Mouse (Mus musculus): Measurements from ENCODE around the gene Esd. TPM values are rescaled to one million over a fixed set of nuclear protein-coding genes. Genes with fewer than 3 reads are reported as not detected.

Gene Esd
- 307 and 316 TPM in 2 replicates for polyA plus RNA-seq (2016; fragmentation: Nextera tagmentation; extraction: Ambion mirVana)

GRCm38 (mm10) chr14:74732079-74732783 lies at the start of gene Esd:
TSS of gene Esd (plus strand) at chr14:74732297.
- H3K4me1 ChIP-seq: peaks cover 11% of the 10 kb centered on the region
- no peaks in the 10 kb centered on the region for H3K27me3 ChIP-seq (replicated peaks; ENCODE audit: low read depth, poor library complexity, severe bottlenecking)
- peaks cover 22% of the 10 kb centered on the region for H3K36me3 ChIP-seq (replicated peaks)
- under 1% methylated on average over 53 of the region's 53 CpGs for WGBS
- H3K9me3 ChIP-seq: no peaks in the 10 kb centered on the region
- DNase-seq (ENCODE audit: low spot score): peak; percentile 96
- H3K27ac ChIP-seq (replicated peaks): peak within 1 kb of the TSS; percentile 93
- H3K4me3 ChIP-seq: peak within 1 kb of the TSS; percentile 88

- 80% methylated on average over 5 of the region's 5 CpGs for WGBS
- no peaks in the 10 kb centered on the region for H3K4me1 ChIP-seq
- H3K4me3 ChIP-seq: no peak overlapping the region
- no peaks in the 10 kb centered on the region for H3K27me3 ChIP-seq (replicated peaks; ENCODE audit: low read depth, poor library complexity, severe bottlenecking)
- no peak for DNase-seq (ENCODE audit: low spot score)
- H3K9me3 ChIP-seq: no peaks in the 10 kb centered on the region
- H3K36me3 ChIP-seq (replicated peaks): no peaks in the 10 kb centered on the region
- no peak overlapping the region for H3K27ac ChIP-seq (replicated peaks)
Measured at GRCm38 (mm10) chr14:74684298-74684978, 47.7 kb upstream of the Esd start.

- no peak for DNase-seq (ENCODE audit: low spot score)
- H3K27ac ChIP-seq (replicated peaks): no peak overlapping the region
- no peaks in the 10 kb centered on the region for H3K9me3 ChIP-seq
- WGBS: 91% methylated on average over 2 of the region's 2 CpGs
- H3K4me1 ChIP-seq: peaks cover 4% of the 10 kb centered on the region
- H3K36me3 ChIP-seq (replicated peaks): no peaks in the 10 kb centered on the region
- H3K27me3 ChIP-seq (replicated peaks; ENCODE audit: low read depth, poor library complexity, severe bottlenecking): no peaks in the 10 kb centered on the region
- no peak overlapping the region for H3K4me3 ChIP-seq
Measured at GRCm38 (mm10) chr14:74691963-74692362, 40.1 kb upstream of the Esd start.

- H3K4me1 ChIP-seq: peaks cover 5% of the 10 kb centered on the region
- WGBS: 61% methylated on average over 4 of the region's 4 CpGs
- peak; percentile 25 for DNase-seq (ENCODE audit: low spot score)
- H3K27ac ChIP-seq (replicated peaks): no peak overlapping the region
- H3K9me3 ChIP-seq: no peaks in the 10 kb centered on the region
- no peaks in the 10 kb centered on the region for H3K36me3 ChIP-seq (replicated peaks)
- H3K27me3 ChIP-seq (replicated peaks; ENCODE audit: low read depth, poor library complexity, severe bottlenecking): no peaks in the 10 kb centered on the region
- H3K4me3 ChIP-seq: no peak overlapping the region
Measured at GRCm38 (mm10) chr14:74696766-74697165, 35.3 kb upstream of the Esd start.

- no peak overlapping the region for H3K27ac ChIP-seq (replicated peaks)
- no peaks in the 10 kb centered on the region for H3K27me3 ChIP-seq (replicated peaks; ENCODE audit: low read depth, poor library complexity, severe bottlenecking)
- peaks cover 5% of the 10 kb centered on the region for H3K4me1 ChIP-seq
- no peaks in the 10 kb centered on the region for H3K9me3 ChIP-seq
- H3K36me3 ChIP-seq (replicated peaks): no peaks in the 10 kb centered on the region
- no peak for DNase-seq (ENCODE audit: low spot score)
- H3K4me3 ChIP-seq: no peak overlapping the region
Measured at GRCm38 (mm10) chr14:74697432-74697831, 34.7 kb upstream of the Esd start.

- no peak for DNase-seq (ENCODE audit: low spot score)
- Histone ChIP-seq H3K36me3 (replicated peaks) (no peaks in the 10 kb centered on the region), H3K9me3 (no peaks in the 10 kb centered on the region), H3K27me3 (replicated peaks; ENCODE audit: low read depth, poor library complexity, severe bottlenecking) (no peaks in the 10 kb centered on the region), H3K4me3 (no peak overlapping the region), H3K4me1 (peaks cover 19% of the 10 kb centered on the region), H3K27ac (replicated peaks) (no peak overlapping the region)
- WGBS: 87% methylated on average over 3 of the region's 3 CpGs
Measured at GRCm38 (mm10) chr14:74699241-74699640, 32.9 kb upstream of the Esd start.

GRCm38 (mm10) chr14:74703930-74704329 lies 28.2 kb upstream of the Esd start:
- Histone ChIP-seq H3K4me1 (peaks cover 15% of the 10 kb centered on the region), H3K9me3 (no peaks in the 10 kb centered on the region), H3K27me3 (replicated peaks; ENCODE audit: low read depth, poor library complexity, severe bottlenecking) (no peaks in the 10 kb centered on the region), H3K4me3 (no peak overlapping the region), H3K36me3 (replicated peaks) (no peaks in the 10 kb centered on the region), H3K27ac (replicated peaks) (peak overlapping the region; percentile 75)
- peak; percentile 35 for DNase-seq (ENCODE audit: low spot score)
- WGBS: 31% methylated on average over 6 of the region's 6 CpGs

- Histone ChIP-seq H3K4me3 (no peak overlapping the region), H3K27ac (replicated peaks) (no peak overlapping the region), H3K9me3 (no peaks in the 10 kb centered on the region), H3K36me3 (replicated peaks) (no peaks in the 10 kb centered on the region), H3K4me1 (peaks cover 2% of the 10 kb centered on the region), H3K27me3 (replicated peaks; ENCODE audit: low read depth, poor library complexity, severe bottlenecking) (no peaks in the 10 kb centered on the region)
- 26% methylated on average over 3 of the region's 3 CpGs for WGBS
- peak; percentile 26 for DNase-seq (ENCODE audit: low spot score)
Measured at GRCm38 (mm10) chr14:74709054-74709453, 23.0 kb upstream of the Esd start.

GRCm38 (mm10) chr14:74723541-74723940 lies 8.6 kb upstream of the Esd start:
- H3K9me3 ChIP-seq: no peaks in the 10 kb centered on the region
- 79% methylated on average over 3 of the region's 3 CpGs for WGBS
- H3K36me3 ChIP-seq (replicated peaks): no peaks in the 10 kb centered on the region

GRCm38 (mm10) chr14:74731221-74732078 lies 647 bp upstream of the Esd start:
- 30% methylated on average over 9 of the region's 9 CpGs for WGBS
- H3K27ac ChIP-seq (replicated peaks): peak overlapping the region; percentile 93
- H3K4me3 ChIP-seq: peak overlapping the region; percentile 88

More at GRCm38 (mm10) chr14:74723541-74723940, 8.6 kb upstream of the Esd start:
- H3K27me3 ChIP-seq (replicated peaks; ENCODE audit: low read depth, poor library complexity, severe bottlenecking): no peaks in the 10 kb centered on the region
- no peak for DNase-seq (ENCODE audit: low spot score)
- H3K4me1 ChIP-seq: no peaks in the 10 kb centered on the region
- no peak overlapping the region for H3K4me3 ChIP-seq
- no peak overlapping the region for H3K27ac ChIP-seq (replicated peaks)

GRCm38 (mm10) chr14:74733397-74733796 lies 1.3 kb downstream of the Esd start:
- H3K36me3 ChIP-seq (replicated peaks): peaks cover 33% of the 10 kb centered on the region
- no peak for DNase-seq (ENCODE audit: low spot score)
- H3K4me3 ChIP-seq: peak overlapping the region; percentile 88
- H3K27me3 ChIP-seq (replicated peaks; ENCODE audit: low read depth, poor library complexity, severe bottlenecking): no peaks in the 10 kb centered on the region
- H3K4me1 ChIP-seq: peaks cover 11% of the 10 kb centered on the region
- WGBS: 77% methylated on average over 2 of the region's 2 CpGs
- H3K27ac ChIP-seq (replicated peaks): no peak overlapping the region
- H3K9me3 ChIP-seq: no peaks in the 10 kb centered on the region

More at GRCm38 (mm10) chr14:74731221-74732078, 647 bp upstream of the Esd start:
- no peak for DNase-seq (ENCODE audit: low spot score)
- Histone ChIP-seq H3K4me1 (peaks cover 11% of the 10 kb centered on the region), H3K27me3 (replicated peaks; ENCODE audit: low read depth, poor library complexity, severe bottlenecking) (no peaks in the 10 kb centered on the region), H3K36me3 (replicated peaks) (peaks cover 14% of the 10 kb centered on the region), H3K9me3 (no peaks in the 10 kb centered on the region)

GRCm38 (mm10) chr14:74735471-74735870 lies 3.4 kb downstream of the Esd start:
- DNase-seq (ENCODE audit: low spot score): no peak
- Histone ChIP-seq H3K27ac (replicated peaks) (no peak overlapping the region), H3K9me3 (no peaks in the 10 kb centered on the region), H3K4me1 (peaks cover 11% of the 10 kb centered on the region), H3K36me3 (replicated peaks) (peaks cover 54% of the 10 kb centered on the region), H3K4me3 (no peak overlapping the region), H3K27me3 (replicated peaks; ENCODE audit: low read depth, poor library complexity, severe bottlenecking) (no peaks in the 10 kb centered on the region)
- 88% methylated on average over 6 of the region's 6 CpGs for WGBS

Measured in embryonic facial prominence, embryonic 10.5 days (tissue).